Mouse (Mus musculus) regulatory T cell (primary cell): ENCODE measurements around the gene Ccdc157.

Source experiments
- in situ Hi-C: fragments of 300-600 bp; cut with MboI, MseI; formaldehyde crosslinking; loops from one replicate; pipeline ENCODE4 v1.15.1; 2025; ENCODE audit warnings: high pct_unique_total_duplicates

Gene Ccdc157

GRCm38 (mm10) chr11:4183511-4183910 lies 23.4 kb upstream of the Ccdc157 start:
- in situ Hi-C loops = no loop called here

- in situ Hi-C loops = no loop called here
Observed at GRCm38 (mm10) chr11:4182061-4182460, 22.0 kb upstream of the Ccdc157 start.

- in situ Hi-C loops = no loop called here
Observed at GRCm38 (mm10) chr11:4177716-4178115, 17.6 kb upstream of the Ccdc157 start.

GRCm38 (mm10) chr11:4174586-4174985 lies 14.5 kb upstream of the Ccdc157 start:
- in situ Hi-C loops = loop anchor here (5.0 kb wide), 1 partner anchor 38 kb away; no protein-coding TSS in a partner anchor

GRCm38 (mm10) chr11:4166467-4167090 lies 6.5 kb upstream of the Ccdc157 start:
- in situ Hi-C loops = no loop called here

GRCm38 (mm10) chr11:4164701-4165100 lies 4.6 kb upstream of the Ccdc157 start:
- in situ Hi-C loops = no loop called here

GRCm38 (mm10) chr11:4160758-4161480 lies 826 bp upstream of the Ccdc157 start:
- in situ Hi-C loops = no loop called here

GRCm38 (mm10) chr11:4158676-4159075 lies 1.4 kb downstream of the Ccdc157 start:
- in situ Hi-C loops = no loop called here

- in situ Hi-C loops = no loop called here
Observed at GRCm38 (mm10) chr11:4155641-4156040, 4.5 kb downstream of the Ccdc157 start.

- in situ Hi-C loops = no loop called here
Observed at GRCm38 (mm10) chr11:4153694-4154093, 6.4 kb downstream of the Ccdc157 start.

- in situ Hi-C loops = no loop called here
Observed at GRCm38 (mm10) chr11:4149886-4150285, 10.2 kb downstream of the Ccdc157 start.

- in situ Hi-C loops = no loop called here
Observed at GRCm38 (mm10) chr11:4148536-4149156, 11.4 kb downstream of the Ccdc157 start.

- in situ Hi-C loops = no loop called here
Observed at GRCm38 (mm10) chr11:4148120-4148519, 12.0 kb downstream of the Ccdc157 start.

GRCm38 (mm10) chr11:4147098-4147497 lies 13.0 kb downstream of the Ccdc157 start:
- in situ Hi-C loops = no loop called here

GRCm38 (mm10) chr11:4146381-4146780 lies 13.7 kb downstream of the Ccdc157 start:
- in situ Hi-C loops = no loop called here

GRCm38 (mm10) chr11:4143281-4144062 lies 16.6 kb downstream of the Ccdc157 start:
- in situ Hi-C loops = no loop called here

GRCm38 (mm10) chr11:4142352-4142751 lies 17.7 kb downstream of the Ccdc157 start:
- in situ Hi-C loops = no loop called here

- in situ Hi-C loops = no loop called here
Observed at GRCm38 (mm10) chr11:4141505-4141904, 18.6 kb downstream of the Ccdc157 start.

GRCm38 (mm10) chr11:4138964-4139363 lies 21.1 kb downstream of the Ccdc157 start:
- in situ Hi-C loops = loop anchor here (5.0 to 10.0 kb wide), 3 partner anchors 42 to 436 kb away; partner anchors contain the start of gene Mtfp1

GRCm38 (mm10) chr11:4134986-4135935 lies 24.8 kb downstream of the Ccdc157 start, which contains the start of gene Rnf215:
Gene Rnf215 (plus strand): TSS chr11:4135202.
- in situ Hi-C loops = loop anchor here (5.0 to 10.0 kb wide), 3 partner anchors 38 to 440 kb away; partner anchors contain the start of gene Mtfp1
